Mouse (Mus musculus): ENCODE measurements around the gene Selplg.

GRCm38 (mm10) chr5:113788645-113789044 is 43.8 kb downstream of the Selplg start:
- TF ChIP-seq USF1 (IDR thresholded peaks at IDR 0.05; ENCODE audit: low read depth) = no peak
- no peak for TF ChIP-seq MAX (IDR thresholded peaks at IDR 0.05; ENCODE audit: low read depth)
- TF ChIP-seq REST (IDR thresholded peaks at IDR 0.05; ENCODE audit: insufficient read depth, insufficient read length) = no peak
- TF ChIP-seq POLR2A (IDR thresholded peaks at IDR 0.05; ENCODE audit: insufficient read length, low read depth) = no peak
- TF ChIP-seq E2F4 (IDR thresholded peaks at IDR 0.05; ENCODE audit: insufficient read depth) = no peak
- TF ChIP-seq MYOD1 (IDR thresholded peaks at IDR 0.05; ENCODE audit: control insufficient read depth in 1 of 3, insufficient read length in 2 of 3, low read depth in 2 of 3) = peak; percentile 11 to 78 (median 59)
- no peak for TF ChIP-seq POLR2AphosphoS2 (IDR thresholded peaks at IDR 0.05; ENCODE audit: insufficient read length, low read depth)
- TF ChIP-seq MYOG (IDR thresholded peaks at IDR 0.05; ENCODE audit: control insufficient read depth in 1 of 3, insufficient read depth in 1 of 3, insufficient read length in 2 of 3, low read depth in 2 of 3) = peak; percentile 15 to 71 (median 54)
- no peak for TF ChIP-seq SRF (IDR thresholded peaks at IDR 0.05; ENCODE audit: control insufficient read depth, insufficient read length, low read depth)

Data from myocyte (in vitro differentiated cells).